Mouse (Mus musculus) right cerebral cortex, adult 2 months (tissue): ENCODE data around the gene Olfr1037.
"Not testable (repeated sequence)": the region's sequence is repeated elsewhere in the genome, so short reads cannot be mapped to it uniquely, and the experiment has no call there.

ENCODE experiments used
- DNase-seq, 2 experiments: peaks; one replicate each; pipeline ENCODE4 v3.0.0; 2021 to 2022; ENCODE audit warnings: low spot score in 2 of 2

Gene Olfr1037

GRCm38 (mm10) chr2:86087285-86087684, at the start of gene Olfr1037:
Olfr1037 (minus strand) TSS chr2:86087385.
- DNase-seq: no peak

- DNase-seq: no peak
Measured at GRCm38 (mm10) chr2:86135828-86136227, 48.6 kb upstream of the Olfr1037 start, which contains the start of gene Olfr1039. Olfr1039 (minus strand) TSS chr2:86135928.

- not testable (repeated sequence) for DNase-seq
Measured at GRCm38 (mm10) chr2:86080478-86080877, 6.7 kb downstream of the Olfr1037 start.

GRCm38 (mm10) chr2:86073692-86074091, 13.5 kb downstream of the Olfr1037 start, which contains the start of gene Olfr1036:
Olfr1036 (plus strand) TSS chr2:86073992.
- DNase-seq: not testable (repeated sequence)

GRCm38 (mm10) chr2:86070189-86070588, 17.0 kb downstream of the Olfr1037 start:
- no peak for DNase-seq

GRCm38 (mm10) chr2:86063766-86064165, 23.4 kb downstream of the Olfr1037 start:
- DNase-seq: not testable (repeated sequence)

- DNase-seq: not testable (repeated sequence)
Measured at GRCm38 (mm10) chr2:86050777-86051176, 36.4 kb downstream of the Olfr1037 start.

- no peak for DNase-seq
Measured at GRCm38 (mm10) chr2:86045561-86045960, 41.6 kb downstream of the Olfr1037 start, which contains the start of gene Olfr1034. Olfr1034 (plus strand) TSS chr2:86045861.
